Mouse (Mus musculus) G1E (cell line): ENCODE measurements around the gene Gchfr.

Experiments used
- CTCF ChIP-seq: IDR thresholded peaks from 2 replicates; pipeline ENCODE4 v1.5.1; 2012; ENCODE audit warnings: low read depth, low read length, inconsistent platforms, mixed read lengths
- GATA1 ChIP-seq: IDR thresholded peaks from 2 replicates; pipeline ENCODE4 v1.6.1; 2012; ENCODE audit warnings: borderline replicate concordance, low read length, inconsistent platforms, mixed read lengths
- POLR2AphosphoS5 ChIP-seq: IDR thresholded peaks from 2 replicates; pipeline ENCODE4 v1.6.1; 2012; ENCODE audit warnings: low read depth, low read length, inconsistent platforms; ENCODE audit not compliant: insufficient replicate concordance
- TAL1 ChIP-seq: conservative IDR thresholded peaks from 2 replicates; pipeline ENCODE4 v1.6.1; 2012; ENCODE audit warnings: low read depth, low read length, inconsistent platforms, mixed read lengths

DNA sequence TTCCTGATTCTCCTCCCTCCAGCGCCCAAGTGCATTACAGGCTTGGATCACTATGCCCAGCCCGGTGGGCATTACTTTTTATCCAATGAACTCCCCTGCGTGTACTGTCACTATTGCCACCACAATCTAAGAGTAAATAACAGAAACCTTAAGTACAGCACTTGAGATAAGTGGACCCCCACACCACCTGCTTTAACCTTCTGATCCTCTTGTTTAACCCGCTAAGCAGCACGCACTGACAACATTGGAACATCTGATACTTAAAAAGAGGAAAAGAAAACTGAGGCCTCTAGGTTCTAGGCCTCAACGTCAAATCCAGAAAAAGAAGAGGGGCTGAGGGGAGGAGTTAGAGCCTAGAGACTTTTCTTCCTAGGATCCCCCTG is 40.4 kb downstream of the Gchfr start:
- TF ChIP-seq CTCF (no peak), TAL1 (no peak), GATA1 (no peak), POLR2AphosphoS5 (no peak)
